Mouse (Mus musculus) E14TG2a.4 (cell line): Measurements from ENCODE around the gene Rasgef1b.

Experiments used
- CTCF ChIP-seq: conservative IDR thresholded peaks from 2 replicates; pipeline ENCODE4 v1.5.1; 2014; ENCODE audit warnings: low read length
- POU5F1 ChIP-seq: IDR thresholded peaks from 2 replicates; pipeline ENCODE4 v1.6.1; 2014; ENCODE audit warnings: low read length, borderline replicate concordance

DNA sequence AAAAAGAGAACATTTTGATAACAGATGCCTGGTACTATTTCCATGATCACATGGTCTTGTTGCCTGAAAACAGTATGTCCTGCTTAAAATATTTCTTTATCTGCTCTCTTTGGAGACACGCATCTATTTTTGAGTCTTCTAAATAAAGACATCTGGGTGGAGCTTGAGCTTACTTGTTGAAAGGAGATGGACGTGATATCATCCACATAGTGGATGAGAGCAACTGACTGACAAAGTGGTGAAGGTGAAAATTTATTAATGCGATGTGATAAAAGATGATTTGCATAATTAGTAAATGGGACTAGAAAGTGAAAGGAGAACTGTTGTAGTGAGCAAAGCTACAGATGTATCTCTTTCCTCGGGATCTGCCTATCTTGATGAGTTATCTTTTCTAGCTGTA, 257.1 kb downstream of the Rasgef1b start:
- TF ChIP-seq CTCF (no peak), POU5F1 (no peak)
